Mouse (Mus musculus) activated CD4-positive, CD25-positive, alpha-beta regulatory T cell (primary cell): ENCODE results near the gene Vmn2r36. TPM values are rescaled to one million over a fixed set of nuclear protein-coding genes. Genes with fewer than 3 reads are reported as not detected.

ENCODE experiments used
- polyA plus RNA-seq, 2 experiments: library from polyadenylated mRNA; unstranded; fragments of 100-300 nt; shearing (Covaris generic); gene quantifications; one replicate each; pipeline ENCODE4 v1.2.1; 2017

The Vmn2r36 gene
- polyA plus RNA-seq: not detected

DNA sequence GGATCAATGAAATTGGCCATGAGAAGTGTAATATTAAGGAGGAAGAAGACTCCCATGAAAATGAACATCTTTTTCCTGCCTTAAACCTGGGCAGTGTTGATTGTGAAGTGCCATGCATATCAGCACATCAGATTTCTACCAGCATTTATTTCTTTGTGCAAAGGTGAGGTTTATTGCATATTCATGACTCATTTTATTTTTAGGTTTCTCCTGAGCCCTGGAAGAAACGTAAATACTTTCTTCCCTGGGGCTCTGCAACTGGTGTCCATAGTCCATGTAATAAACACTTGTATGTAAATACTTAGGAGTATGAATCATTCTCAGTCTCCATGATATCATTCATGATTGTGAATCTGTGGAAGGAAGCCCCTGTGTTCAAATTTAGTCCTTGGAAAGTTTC, at the start of gene Vmn2r36:
Gene Vmn2r36 (minus strand): TSS at position 101 of the 400 bp plus-strand sequence.

Other genes starting within 250 kb of the Vmn2r36 start
- under 1 TPM in 1 of 2 experiments, not detected in 1; 0.06 TPM for gene Vmn2r34, start 213.0 kb downstream of the Vmn2r36 start, polyA plus RNA-seq
- under 1 TPM in 1 of 2 experiments, not detected in 1; 0.28 TPM for gene Vmn2r35, start 82.6 kb downstream of the Vmn2r36 start, polyA plus RNA-seq